Mouse (Mus musculus) bone marrow, adult 2 months (tissue): ENCODE measurements around the gene Slc10a1. TPM values are rescaled to one million over a fixed set of nuclear protein-coding genes. Genes with fewer than 3 reads are reported as not detected.

Source experiments
- H3K27ac ChIP-seq: fragments of 200-500 bp; 2 replicates; pipeline ENCODE4 v1.5.1; 2012; ENCODE audit warnings: low read depth, mild to moderate bottlenecking, control low read depth, inconsistent platforms, low read length; ENCODE audit not compliant: control insufficient read depth, poor library complexity, insufficient read depth
- H3K4me1 ChIP-seq: fragments of 200-500 bp; 2 replicates; pipeline ENCODE4 v1.6.1; 2011; ENCODE audit warnings: low read length; ENCODE audit not compliant: control insufficient read depth, insufficient read depth
- H3K4me3 ChIP-seq: fragments of 200-500 bp; replicated peaks from 2 replicates; pipeline ENCODE3; 2011; ENCODE audit warnings: mild to moderate bottlenecking, low read depth, low read length, control low read depth; ENCODE audit not compliant: control insufficient read depth
- CTCF ChIP-seq: fragments of 200-500 bp; IDR thresholded peaks from 2 replicates; pipeline ENCODE4 v1.5.1; 2011; ENCODE audit warnings: low read length, control low read depth; ENCODE audit not compliant: control insufficient read depth, insufficient read depth
- POLR2A ChIP-seq: fragments of 200-500 bp; IDR thresholded peaks from 2 replicates; pipeline ENCODE4 v1.6.1; 2011; ENCODE audit warnings: low read depth, mild to moderate bottlenecking, control low read depth, low read length, borderline replicate concordance; ENCODE audit not compliant: control insufficient read depth
- WGBS: fragments of 180-500 bp; shearing (Covaris S2); methylation state at CpG from one replicate; pipeline ENCODE4 v1.1.7; 2018; 5-methylcytosine and 5-hydroxymethylcytosine counted together
- polyA plus RNA-seq: library from polyadenylated mRNA; stranded (reverse); fragments of >200 nt; gene quantifications from 2 replicates; pipeline ENCODE4 v1.2.4, GENCODE M21; 2011; ENCODE audit warnings: low replicate concordance; ENCODE audit not compliant: missing spikeins, insufficient read depth, insufficient read length

Gene Slc10a1
- polyA plus RNA-seq, 1 experiment: 1.8 TPM

DNA sequence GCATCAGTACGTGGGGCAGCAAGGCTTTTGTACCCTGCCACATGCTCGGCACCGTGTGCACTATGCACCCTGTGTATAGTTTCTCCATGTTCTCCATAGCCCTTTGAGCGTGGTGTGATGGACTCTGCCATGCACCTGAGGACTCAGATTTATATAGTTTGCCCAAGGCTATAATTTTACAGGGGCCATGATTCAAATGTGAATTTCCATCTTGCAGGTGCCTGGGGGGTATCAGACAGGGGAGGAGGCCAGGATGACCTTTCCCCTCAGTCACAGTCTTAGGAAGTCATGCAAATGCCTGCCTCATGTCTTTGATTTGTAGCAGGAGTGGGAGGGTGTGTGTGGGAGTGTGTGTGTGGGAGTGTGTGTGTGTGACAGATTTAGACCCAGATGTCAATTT lies 29.1 kb upstream of the Slc10a1 start:
- WGBS: 85% methylated on average over 4 of the region's 4 CpGs
- no peak overlapping the region for H3K27ac ChIP-seq
- TF ChIP-seq CTCF (no peak), POLR2A (no peak)
- H3K4me3 ChIP-seq: no peak overlapping the region
- peaks cover 9% of the 10 kb centered on the region for H3K4me1 ChIP-seq

DNA sequence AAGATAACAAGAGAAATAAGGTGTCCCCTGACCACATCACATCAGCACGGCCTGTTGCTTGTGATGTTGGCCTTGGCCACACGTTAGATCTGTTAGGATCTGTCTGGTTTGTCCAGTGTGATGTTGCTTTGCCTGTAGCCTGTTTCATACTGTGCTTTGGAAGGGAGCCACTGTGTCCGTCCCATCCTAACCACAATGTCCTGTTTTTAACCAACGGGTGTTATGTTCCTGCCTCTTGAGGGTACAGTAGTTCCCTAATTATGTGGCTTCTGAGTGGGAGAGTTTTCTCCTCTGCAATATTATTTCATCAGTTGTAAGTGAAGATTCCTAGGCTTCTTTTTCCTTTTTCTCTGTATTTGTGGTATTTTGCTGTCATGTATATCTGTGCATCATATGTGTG lies 26.8 kb upstream of the Slc10a1 start:
- H3K27ac ChIP-seq: no peak overlapping the region
- no peak overlapping the region for H3K4me3 ChIP-seq
- H3K4me1 ChIP-seq: peaks cover 9% of the 10 kb centered on the region
- 2% methylated on average over 4 of the region's 4 CpGs for WGBS
- TF ChIP-seq CTCF: no peak
- TF ChIP-seq POLR2A: no peak

DNA sequence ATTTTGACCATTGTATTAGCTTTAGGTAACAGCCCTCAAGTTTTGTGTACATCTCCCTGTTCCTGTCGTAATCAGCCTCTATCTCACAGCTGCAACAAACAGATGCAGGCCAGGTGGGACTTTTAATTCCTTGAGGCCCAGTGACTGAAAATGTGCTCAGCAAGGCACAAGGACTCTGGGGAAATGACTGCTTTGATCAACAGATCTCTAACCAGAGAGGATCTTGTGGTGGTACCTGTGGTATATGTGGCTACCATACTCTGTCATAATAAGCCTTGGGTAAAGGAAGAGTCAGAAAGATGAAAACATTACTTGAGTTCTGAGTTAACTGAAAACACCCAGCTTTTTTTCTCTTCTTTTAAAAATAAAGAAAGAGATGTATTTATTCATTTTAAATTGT lies 25.3 kb upstream of the Slc10a1 start:
- TF ChIP-seq POLR2A: no peak
- TF ChIP-seq CTCF: no peak
- Histone ChIP-seq H3K4me3 (no peak overlapping the region), H3K4me1 (peaks cover 9% of the 10 kb centered on the region), H3K27ac (no peak overlapping the region)
- WGBS: 8% methylated on average over 1 of the region's 1 CpGs

DNA sequence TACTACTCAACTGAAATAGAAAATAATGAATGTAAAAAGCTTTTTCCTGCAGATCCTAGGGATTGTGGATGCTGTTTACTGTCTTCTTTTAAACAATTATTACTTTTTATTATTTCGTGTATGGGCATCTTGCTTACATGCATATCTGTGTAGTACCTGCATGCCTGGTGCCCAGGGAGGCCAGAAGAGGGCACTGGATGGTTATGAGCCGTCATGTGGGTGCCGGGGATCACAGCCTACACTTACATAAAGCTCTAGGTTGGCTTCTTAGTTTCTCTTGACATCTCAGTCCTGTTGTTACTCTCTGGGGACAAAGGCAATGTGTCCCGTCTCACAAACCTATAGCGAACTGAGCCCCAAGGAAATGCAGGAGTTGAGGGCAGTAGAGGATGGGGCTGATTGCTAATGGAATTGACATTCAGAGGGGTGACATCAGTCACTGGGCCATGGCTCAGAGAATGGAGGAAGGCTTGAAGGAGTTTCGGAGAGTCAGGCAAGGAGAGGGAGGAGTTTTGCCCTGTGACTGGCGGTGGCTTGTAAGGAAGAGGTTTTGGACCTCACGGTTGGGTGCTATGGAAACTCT lies 24.1 kb upstream of the Slc10a1 start:
- H3K27ac ChIP-seq: no peak overlapping the region
- peaks cover 9% of the 10 kb centered on the region for H3K4me1 ChIP-seq
- no peak overlapping the region for H3K4me3 ChIP-seq
- TF ChIP-seq POLR2A (no peak), CTCF (no peak)
- 47% methylated on average over 8 of the region's 8 CpGs for WGBS

DNA sequence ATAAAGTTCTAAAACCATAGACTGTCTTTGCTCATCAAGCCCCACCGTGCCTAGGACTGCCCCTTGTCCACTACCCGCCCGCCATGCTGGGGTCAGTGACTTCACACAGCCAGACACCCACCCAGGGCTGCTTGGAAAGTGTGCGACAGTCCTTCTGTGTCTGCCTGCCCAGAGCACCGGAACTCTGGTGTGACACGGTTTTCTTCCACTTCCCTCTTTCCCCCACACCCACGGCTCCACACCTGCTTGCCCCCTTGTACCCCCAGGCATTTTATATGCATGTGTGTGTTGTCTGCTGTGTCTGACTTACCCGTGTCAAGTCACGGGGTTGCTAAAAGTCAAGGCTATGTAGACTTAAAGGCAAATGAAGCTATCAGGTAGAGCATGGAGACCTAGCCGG lies 23.3 kb upstream of the Slc10a1 start:
- Histone ChIP-seq H3K27ac (no peak overlapping the region), H3K4me1 (peaks cover 9% of the 10 kb centered on the region), H3K4me3 (no peak overlapping the region)
- 15% methylated on average over 10 of the region's 10 CpGs for WGBS
- TF ChIP-seq CTCF (no peak), POLR2A (no peak)

DNA sequence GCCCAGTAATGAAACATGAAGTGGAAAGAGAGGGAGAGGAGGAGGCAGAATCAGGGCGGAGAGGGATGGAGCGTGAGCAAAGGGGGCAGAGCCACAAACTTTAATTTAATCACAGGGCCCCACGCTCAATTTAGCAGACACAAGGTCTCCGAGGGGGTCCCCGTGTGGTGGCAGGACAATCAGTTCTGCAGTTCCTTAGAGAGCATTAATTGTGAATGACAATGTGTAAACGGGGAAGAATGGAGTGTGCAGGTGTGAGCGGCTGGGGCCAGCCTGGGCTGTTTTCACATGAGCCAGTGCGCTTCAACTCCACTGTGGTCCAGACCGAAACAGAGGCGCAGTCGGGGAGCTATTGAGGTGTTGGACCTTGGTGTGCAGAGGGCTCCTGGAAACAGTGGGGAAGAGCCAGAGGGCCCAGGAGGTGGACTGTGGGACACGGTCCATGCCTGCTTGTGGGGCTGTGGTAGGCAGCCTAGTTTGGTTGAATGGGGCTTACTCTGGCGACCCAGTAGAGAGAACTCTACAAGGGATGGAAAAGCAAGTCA lies 22.5 kb upstream of the Slc10a1 start:
- 83% methylated on average over 13 of the region's 13 CpGs for WGBS
- no peak overlapping the region for H3K27ac ChIP-seq
- TF ChIP-seq CTCF (no peak), POLR2A (no peak)

DNA sequence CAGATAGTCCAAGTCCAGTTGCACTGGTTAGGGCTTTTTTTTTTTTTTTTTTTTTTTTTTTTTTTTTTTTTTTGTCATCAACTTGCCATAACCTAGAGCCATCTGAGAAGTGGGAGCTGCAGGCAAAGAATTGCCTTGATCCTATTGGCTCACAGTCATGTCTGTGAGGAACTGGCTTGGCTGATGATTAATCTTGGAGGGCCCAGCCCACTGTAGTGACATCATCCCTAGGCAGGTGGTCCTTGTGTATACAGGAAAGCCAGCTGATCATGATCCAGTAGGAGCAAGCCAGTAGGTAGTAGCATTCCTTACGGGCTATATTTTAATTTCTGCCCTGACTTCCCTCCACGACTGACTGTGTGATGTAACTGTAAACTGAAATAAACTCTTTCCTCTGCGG lies 19.8 kb upstream of the Slc10a1 start:
- Histone ChIP-seq H3K4me3 (no peak overlapping the region), H3K4me1 (peaks cover 3% of the 10 kb centered on the region), H3K27ac (no peak overlapping the region)
- WGBS: 77% methylated on average over 3 of the region's 3 CpGs
- TF ChIP-seq POLR2A (no peak), CTCF (no peak)

More for the DNA sequence above, 22.5 kb upstream of the Slc10a1 start:
- Histone ChIP-seq H3K4me1 (peaks cover 8% of the 10 kb centered on the region), H3K4me3 (no peak overlapping the region)

DNA sequence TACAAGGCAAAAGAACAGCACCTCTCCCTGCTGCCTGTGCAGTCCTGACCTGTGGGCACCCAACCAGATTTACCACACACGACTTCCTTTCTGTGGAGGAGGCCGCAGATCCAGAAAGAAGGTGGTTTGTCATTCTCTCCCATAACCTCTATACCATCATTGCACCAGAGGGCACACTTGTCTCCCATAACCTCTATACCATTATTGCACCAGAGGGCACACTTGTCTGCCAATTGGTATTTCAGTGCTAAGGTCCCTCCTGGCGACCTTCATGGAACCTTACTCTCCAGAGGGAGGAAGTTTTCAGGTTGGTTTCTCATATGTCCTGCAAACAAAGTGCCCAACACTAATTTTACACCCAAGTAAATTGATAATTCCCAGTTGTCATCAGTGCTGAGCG lies 18.1 kb upstream of the Slc10a1 start:
- H3K27ac ChIP-seq: no peak overlapping the region
- no peak overlapping the region for H3K4me3 ChIP-seq
- no peaks in the 10 kb centered on the region; the same call in none of the 2 replicates for H3K4me1 ChIP-seq
- 47% methylated on average over 4 of the region's 4 CpGs for WGBS
- TF ChIP-seq POLR2A (no peak), CTCF (no peak)
